Mouse (Mus musculus) embryo, embryonic 11.5 days (tissue): Measurements from ENCODE around the gene Zg16.
A peak's percentile ranks its signal among the peaks of the same experiment; 100 is the strongest.
"Not testable (repeated sequence)": the region's sequence is repeated elsewhere in the genome, so short reads cannot be mapped to it uniquely, and the experiment has no call there.

Source experiments
- DNase-seq: peaks from one replicate; pipeline ENCODE4 v3.0.0-alpha.2; 2012; ENCODE audit warnings: low read depth, low spot score

Zg16 gene

DNA sequence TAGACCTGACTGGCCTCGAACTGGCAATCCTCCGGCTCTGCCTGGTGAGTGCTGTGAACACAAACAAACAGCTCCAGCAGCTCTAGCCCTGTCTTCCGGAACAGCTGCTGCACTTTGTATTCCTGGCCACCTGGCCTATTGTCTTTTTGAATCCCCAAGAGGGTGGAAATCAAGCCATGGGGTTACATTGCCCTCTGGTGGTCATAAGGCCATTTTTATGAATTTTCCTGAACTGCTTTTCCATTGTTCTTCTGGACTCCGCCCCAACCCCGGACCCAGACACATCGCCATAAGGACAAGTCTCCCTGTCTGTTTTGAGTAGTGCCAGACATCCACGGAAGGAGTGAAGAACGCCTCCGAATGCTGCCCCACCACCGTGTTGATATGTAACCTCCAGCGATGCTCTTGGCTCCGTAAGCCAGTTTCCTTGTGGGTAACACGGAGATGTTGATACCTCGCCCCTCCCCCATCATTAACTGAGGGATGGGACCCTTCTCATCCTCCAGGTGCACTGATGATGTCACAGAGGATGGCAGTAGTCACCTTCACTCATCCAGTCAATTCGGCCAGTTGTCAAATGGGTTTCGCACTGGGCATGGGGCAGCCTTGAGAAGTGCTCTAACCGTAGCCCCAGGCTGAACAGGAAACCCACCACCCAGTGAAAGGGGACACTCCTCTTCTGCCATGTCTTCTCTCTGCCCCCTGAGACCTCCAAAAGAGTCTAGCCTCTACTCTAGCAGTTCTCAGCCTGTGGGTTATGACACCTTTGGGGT, 17.6 kb upstream of the Zg16 start:
- DNase-seq = peak; percentile 86

DNA sequence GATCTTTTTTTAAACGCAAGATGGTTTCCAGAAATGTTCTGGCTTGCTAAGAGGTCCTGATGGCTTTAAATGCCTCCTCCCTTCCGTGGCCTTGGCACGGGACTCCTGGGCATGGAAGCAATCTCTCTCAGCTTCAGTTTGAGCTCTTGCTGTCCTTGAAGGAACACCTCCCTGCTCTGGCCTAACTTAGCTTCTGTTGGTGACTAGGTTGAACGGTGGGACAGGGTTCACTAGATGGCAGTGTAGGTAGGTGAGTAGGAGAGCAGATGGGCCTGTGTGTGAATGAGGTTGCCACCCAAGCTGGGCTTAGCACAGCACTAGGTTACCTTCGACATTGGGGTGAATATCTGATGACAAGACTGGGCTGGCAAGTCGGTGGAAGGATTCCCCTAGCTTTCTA, 16.8 kb upstream of the Zg16 start:
- no peak for DNase-seq

DNA sequence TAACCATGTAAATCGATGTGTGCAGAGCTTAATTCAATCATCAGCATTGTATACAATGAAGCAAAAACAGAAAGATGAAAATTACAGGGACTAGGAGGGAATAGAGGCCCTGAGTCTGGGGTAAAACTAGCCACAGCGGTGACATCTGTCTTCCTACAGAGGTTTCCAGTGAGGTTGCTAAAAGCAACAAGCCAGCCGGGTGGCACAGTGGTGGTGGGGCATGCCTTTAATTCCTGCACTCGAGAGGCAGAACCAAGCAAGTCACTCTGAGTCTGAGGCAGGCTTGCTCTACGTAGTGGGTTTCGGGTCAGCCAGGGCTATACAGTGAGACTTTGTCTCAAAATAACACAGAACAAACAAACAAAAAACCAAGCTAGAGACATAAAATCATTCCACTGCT, 15.0 kb upstream of the Zg16 start:
- no peak for DNase-seq

DNA sequence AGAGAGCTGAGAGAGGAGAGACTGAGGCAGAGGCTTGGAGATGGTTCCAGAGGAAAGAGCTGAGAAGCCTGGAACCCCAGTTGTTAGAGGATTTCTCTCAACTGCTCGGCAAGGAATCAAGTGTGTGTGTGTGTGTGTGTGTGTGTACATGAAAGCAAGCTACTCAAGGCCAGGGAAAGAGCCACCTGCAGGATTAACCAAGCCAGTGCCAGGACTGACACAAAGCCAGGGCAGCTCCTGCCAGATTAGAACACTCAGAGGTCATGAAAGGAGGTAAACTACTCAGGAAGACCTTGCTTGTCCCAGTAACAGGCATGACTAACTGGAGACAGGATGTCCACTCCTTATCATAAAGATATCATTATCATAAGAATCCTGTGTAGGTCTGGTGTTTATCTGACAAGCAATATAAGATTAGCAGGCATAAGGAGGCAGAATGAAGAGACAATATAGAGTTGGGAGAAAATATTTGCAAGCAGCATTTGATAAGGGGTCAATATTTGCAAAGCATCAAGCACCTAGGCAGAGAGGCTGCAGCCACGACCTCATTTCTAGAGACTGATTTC, 14.4 kb upstream of the Zg16 start:
- no peak for DNase-seq

DNA sequence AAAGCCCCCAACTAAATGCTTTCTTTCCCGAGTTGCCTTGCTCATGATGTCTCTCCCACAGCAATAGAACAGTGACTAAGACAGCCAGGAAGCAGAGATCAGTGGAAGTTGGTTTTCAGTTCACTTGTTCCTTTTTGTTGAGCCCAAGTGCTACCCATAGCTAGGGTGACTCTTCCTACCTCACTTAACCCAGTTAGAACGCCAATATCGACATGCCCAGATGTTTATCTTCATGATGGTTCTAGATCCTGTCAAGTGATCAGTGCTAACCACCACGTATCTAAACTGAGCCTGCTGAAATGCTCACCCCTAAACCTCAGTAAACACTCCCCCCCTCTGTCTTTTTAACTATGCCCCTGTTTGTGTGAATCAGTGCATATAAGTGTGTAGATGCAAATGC, 12.4 kb upstream of the Zg16 start:
- no peak for DNase-seq

DNA sequence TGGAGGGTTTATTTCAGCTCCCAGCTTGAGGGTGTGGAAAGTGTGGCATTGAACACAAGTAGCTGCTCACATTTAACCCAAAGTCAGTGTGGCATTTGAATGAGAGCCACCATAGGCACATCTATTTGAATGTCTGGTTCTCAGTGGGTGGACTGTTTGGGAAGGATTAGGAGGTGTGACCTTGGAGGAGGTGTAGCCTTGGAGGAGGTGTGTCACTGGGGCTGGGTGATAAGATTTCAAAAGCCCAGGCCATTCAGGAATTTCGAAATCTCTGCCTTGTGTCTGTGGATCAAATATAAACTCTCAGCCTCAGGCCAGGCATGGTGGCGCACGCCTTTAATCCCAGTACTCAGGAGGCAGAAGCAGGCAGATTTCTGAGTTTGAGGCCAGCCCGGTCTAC, 11.8 kb upstream of the Zg16 start:
- DNase-seq = no peak

DNA sequence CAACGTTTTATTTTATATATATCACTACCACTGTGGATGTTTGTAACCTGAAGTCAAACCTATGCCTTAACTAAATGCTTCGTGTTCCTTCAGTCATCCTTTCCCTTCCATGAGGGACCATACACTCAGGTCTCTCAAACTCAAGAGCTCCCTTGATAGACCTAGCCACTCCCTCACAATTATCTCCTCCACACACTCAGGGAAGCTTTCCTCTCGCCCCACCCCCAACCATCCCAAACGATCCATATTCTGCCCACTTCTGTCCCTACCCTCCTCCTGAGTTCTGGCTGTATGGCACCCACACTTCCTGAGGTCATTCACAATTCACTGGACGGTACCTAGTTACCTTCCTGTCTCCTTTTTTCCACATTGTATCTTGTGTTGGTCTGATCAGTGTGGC, 11.4 kb upstream of the Zg16 start:
- DNase-seq = no peak

DNA sequence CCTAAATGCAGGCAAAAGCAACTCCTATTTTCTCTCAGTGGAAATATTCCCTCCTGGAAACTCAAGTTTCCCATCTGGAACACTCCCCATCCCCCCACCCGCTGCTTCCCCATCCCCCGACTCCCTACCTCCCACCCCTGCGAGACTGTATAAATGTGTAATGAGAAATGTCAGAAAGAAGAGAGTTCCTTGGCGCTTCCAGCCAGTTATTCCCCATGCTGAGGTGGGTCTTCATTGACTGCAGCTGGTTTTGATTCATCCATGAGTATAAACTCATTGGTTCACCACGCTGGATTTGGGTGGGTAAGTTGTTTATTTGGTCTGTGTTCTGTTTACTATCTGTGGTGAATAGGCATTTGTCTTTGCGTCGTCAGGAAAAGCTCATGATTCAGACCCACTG, 9.3 kb upstream of the Zg16 start:
- no peak for DNase-seq

DNA sequence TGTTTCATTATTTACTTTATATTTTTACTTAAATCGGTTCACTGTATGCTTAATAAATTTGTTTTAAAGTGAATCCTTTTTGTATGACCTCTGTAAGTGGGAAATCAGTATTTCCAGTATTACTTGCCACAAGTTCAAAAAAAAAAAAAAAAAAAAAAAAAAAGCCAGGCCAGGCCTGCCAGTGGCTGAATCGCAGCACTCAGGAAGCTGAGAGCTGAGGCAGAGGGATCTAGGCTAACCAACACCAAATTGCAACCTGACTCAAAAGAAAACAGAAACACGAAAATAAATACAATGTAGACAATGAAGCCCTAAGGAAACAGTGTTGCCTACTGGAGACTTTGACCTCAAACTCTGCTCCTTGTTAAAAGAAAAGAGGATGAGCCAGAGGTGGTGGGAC, 6.8 kb upstream of the Zg16 start:
- DNase-seq = no peak

DNA sequence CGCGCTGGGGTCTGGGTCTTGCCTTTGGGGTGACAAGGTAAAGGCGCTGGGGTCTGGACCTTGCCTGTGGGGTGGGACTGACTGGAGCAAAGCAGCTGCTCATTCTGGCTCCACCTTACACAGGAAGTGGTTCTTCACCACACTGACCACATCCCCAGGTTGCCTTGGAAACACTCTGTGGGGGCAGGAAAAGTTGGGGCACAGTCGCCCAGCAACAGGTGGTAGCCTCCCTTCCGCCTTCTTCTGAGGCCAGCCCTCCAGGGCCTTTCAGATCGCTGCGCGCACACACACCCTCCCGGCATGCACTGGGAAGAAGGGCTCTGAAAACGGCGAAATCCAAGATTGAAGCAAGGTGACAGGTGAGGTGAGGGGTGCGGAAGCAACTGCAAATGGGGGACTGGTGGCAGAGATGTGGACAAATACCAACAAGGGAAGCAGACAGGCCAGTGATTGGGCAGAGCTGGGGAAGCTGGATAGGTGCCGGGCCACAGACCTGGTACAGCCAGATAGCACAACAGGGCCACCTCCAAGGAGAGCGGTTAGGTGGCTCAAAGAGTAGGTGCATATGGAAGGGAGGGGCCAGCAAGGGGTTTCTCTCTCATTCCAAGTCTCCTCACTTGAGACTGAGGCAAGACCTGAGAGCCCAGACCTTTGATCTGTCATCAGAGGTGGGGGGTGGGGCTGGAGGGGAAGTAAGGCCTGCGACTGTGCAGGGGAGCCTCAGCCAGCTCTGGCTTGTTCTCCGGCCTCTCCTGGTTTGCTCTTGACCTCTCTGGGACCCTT, 4.2 kb upstream of the Zg16 start, which contains the start of gene AI467606:
AI467606 (plus strand) TSS at position 246 of the 783 bp plus-strand sequence.
- DNase-seq = no peak

DNA sequence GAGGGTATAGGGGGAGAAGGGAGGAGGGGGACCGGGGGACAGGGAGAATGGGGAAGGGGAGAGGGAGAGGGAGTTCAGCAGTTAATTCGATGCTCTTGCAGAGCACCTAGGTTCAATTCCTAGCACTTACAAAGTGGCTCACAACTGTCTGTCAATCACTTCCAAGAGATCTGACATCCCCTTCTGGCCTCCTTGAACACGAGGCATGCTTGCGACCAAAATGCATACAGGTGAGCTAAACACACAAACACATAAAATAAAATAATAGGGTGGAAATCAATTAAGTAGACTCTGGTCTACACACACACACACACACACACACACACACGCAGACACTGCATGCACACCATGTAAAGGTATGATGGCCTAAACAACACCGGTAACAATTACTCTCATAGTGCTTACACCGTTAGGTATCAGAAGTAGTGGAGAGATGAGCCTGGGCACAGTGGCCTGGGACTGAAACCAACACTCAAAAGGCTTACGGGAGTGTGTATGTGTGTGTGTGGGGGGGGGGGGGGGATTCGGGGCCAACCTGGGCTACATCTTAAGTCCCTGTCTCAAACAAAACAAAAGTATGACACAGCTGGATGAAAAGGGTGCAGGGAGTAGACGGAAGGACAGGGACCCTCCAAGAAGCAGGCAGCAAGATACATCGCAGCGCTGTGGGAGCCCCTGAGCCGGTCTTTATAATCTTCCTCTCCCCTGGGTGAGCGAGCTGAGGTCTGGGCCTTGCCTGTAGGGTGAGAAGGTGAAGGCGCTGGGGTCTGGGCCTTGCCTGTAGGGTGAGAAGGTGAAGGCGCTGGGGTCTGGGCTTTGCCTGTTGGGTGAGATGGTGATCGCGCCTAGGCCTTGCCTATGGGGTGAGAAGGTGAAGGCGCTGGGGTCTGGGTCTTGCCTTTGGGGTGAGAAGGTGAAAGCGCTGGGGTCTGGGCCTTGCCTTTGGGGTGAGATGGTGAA, 3.3 kb upstream of the Zg16 start:
- DNase-seq = no peak

DNA sequence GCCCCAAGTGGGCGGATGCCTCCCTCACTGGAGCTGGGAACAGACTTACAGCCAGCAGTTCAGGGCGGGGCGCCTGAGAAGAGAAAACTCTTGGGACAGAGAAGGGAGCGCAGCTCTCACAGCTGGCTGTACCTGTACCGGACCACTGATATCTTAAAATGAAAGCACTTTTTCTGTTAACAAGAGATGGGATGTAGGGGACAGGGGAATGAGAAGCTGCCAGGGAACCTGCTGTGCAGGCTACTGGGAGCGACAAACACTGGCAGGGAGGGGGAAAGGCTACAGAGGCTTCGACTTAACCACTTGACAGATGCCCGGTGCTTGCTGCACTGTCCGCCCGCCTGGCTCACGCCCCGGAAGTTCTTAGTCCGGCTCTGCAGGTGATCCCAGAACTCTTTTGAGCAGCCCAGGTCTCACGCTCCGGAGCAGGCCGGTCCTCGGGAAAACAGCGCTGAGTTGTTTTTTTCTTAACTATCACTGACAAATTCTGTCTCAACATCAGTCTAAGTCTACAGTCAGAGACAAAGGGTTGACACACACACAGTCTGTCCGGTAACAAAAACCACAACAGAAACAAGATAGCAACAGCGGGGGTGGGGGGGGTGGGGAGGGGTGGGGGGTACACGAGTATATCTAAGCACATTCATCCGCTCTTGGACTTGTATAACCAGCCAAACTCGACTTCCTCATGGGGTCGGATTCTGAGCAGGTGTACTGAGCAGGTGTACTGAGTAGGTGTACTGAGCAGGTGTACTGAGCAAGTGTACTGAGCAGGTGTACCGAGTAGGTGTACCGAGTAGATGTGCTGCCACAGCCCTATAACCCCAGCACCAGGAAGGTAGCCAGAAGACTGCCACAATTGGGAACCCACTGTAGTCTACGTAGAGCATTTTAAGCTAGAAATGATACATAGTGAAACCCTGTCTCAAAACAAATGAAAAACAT, 2.0 kb upstream of the Zg16 start:
- DNase-seq = no peak

DNA sequence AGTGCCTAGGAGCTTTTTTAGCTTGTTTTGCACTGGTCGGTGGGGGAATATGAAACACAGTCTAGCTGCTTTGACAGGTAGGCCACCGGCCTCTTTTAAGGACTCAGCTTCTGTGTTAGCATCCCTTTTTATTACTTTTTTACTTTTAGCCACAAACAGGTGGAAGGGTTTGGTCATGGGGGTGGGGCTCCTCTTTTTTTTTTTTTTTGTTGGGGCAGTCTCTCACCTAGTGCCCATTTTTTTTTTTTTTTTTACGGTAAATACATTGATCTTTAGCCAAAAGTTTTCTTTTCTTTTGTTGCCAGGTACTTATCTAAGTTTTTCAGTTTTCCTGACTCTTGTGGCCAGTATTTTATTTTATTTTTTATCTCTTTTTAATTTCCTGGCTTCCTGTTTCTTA, 955 bp upstream of the Zg16 start:
- DNase-seq = no peak

DNA sequence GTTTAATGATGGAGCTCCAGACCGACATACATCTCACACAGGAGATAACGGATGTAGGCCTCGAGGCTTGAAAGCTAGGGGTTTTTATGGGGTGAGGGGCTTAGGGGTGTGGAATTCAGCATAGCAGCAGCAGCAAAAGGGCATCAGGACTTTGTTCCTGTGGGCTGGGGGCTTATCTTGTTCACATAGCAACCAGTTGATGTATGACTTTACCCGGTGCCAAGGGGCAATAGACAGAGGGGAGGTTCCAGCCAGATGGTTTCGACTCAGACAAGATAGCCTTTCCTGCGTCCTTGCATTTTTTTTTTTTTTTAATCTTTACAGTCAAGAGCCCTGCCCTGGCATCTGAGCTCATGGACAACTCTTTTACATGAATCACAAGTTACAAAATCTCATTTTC, 1.4 kb downstream of the Zg16 start:
- DNase-seq = not testable (repeated sequence)

DNA sequence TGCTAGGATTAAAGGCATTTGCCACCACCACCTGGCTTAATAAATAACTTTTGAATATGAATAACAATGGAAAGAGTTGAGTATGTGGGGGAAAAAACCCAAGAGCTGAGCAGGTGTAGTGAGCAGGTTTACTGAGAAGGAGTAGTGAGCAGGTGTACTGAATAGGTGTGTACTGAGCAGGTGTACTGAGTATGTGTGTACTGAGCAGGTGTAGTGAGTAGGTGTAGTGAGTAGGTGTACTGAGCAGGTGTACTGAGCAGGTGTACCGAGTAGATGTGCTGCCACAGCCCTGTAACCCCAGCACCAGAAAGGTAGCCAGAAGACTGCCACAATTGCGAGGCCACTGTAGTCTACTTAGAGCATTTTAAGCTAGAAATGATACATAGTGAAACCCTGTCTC, 2.3 kb downstream of the Zg16 start:
- DNase-seq = no peak

DNA sequence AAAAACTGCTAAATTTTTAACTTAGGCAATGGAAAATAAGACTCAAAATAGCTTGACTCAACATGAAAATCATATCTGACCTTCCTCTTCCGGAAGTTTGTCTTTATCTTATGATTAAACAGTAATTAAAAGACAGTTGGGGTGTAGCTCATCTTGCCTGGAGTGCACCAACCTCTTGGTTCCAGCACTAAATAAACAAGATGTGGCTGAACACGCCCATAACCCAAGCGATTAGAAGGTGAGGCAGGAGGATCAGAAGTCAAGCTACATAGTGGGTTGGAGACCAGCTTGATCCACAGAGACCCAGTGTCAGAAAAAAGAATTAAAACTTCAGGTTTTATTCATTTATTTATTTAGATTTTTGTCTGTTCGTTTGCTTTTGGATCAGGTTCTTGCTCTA, 3.4 kb downstream of the Zg16 start:
- no peak for DNase-seq

DNA sequence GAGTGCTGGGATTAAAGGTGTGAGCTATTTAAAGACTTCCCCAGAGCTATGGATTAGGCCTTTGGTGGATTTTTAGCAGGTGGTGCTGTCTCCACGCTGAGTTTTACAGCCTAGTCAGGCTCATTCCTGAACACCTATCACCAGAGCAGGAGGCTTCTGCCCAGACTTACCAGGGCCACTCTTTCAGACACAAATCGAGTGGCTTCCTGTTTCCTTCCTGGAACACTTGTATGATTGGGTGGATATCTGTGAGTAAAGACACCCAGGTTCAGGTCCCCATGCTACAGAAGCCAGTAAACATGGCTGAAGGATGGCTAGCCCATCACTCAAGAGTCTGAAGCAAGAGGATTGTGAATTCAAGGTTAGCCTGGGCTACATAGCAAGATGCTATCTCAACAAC, 4.1 kb downstream of the Zg16 start:
- DNase-seq = no peak

DNA sequence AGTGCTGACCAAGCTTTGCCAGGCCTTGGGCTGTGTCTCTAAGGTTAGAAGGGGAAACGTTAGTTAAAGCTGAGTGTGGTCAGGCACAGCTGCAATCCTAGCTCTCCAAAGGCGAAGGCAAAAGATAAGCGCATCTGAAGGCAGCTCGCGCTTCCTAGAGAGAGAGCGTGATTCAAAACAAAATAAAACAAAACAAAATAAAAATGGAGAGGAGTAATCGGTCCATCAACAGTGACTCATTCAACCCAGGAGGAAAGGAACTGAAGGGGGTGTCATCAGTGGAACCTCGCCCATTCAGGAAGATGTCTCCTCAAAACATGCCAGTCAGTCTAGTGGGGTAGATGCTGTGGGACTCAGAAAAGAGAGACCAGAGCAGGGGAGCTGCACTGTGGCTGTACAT, 4.9 kb downstream of the Zg16 start:
- no peak for DNase-seq

DNA sequence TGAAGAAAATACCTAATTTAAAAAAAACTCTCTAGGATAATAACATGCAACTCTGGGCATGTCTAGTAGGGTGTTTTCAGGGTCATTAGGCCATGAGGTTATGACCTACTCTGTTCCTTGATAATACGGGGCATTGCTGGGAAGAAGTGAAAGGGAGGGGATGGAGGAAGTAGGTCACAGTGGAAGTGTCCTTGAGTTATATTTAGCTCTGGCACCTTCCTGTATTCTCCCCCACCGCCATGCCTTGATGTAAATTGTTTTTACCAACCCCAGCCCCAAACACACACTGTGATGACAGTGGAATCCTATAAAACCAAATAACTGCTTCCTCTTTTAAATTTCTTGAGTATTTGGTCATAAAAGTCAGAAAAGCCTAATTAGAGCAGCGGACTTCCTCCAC, 7.1 kb downstream of the Zg16 start:
- DNase-seq = no peak

DNA sequence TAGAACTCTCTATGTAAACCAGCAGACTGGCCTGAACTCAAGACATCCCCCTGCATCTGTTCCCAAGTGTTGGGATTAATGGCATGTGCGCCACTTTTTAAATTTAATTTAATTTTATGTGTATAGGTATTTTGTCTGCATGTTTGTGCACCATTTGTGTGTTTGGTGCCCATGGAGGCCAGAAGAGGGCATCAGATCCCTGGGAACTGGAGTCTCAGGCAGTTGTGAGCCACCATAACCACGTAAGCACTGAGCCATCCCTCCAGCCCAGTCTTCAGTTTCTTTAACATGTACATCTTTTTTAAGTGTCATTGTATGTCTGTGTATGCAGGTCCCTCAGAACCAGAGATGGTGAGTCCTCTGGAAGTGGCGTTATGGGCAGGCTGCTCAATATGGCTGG, 9.4 kb downstream of the Zg16 start:
- no peak for DNase-seq

DNA sequence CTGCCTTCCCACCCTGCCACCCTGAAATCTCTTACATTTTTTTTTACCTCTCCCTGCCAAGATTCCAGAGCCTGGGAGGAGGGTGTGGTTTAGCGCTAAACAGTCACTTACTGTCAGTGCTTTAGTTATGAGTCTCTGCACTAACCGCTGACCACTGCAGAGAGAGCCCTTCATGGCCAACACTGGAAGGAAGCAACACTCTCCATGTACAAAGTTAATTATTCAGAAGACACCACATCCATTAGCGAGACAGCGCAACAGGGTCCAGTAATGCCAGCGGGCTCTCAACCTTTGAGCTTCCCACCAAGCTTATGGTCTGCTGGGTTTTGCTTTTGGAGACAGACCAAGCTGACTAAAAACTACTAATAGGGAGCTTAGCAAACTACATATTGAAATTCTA, 10.9 kb downstream of the Zg16 start:
- no peak for DNase-seq
